ENCODE assay signal across 18 mouse cellular contexts in genomic region chr1:77585520-77585919, GRCm38 (mm10).
"Had no signal": no experiment of that assay in that cellular context is flagged by ENCODE, and none has a peak within 500 bp of the region (broad histone marks: within the 10 kb centered on the region; RNA-seq: fewer than 3 reads in every experiment).

No protein-coding gene starts in this region.

- H3K9me3 ChIP-seq: midbrain, embryonic 10.5 days; midbrain, embryonic 12.5 days; neural tube, embryonic 13.5 days; neural tube, embryonic 15.5 days had no signal

- H3K4me2 ChIP-seq: lung, embryonic 14.5 days; midbrain, embryonic 12.5 days; neural tube, embryonic 13.5 days; neural tube, embryonic 15.5 days had no signal

- H3K36me3 ChIP-seq: midbrain, embryonic 10.5 days; midbrain, embryonic 12.5 days; neural tube, embryonic 13.5 days; neural tube, embryonic 15.5 days had no signal

- DNase-seq: lung, embryonic 14.5 days; lung, postnatal 10 days; lung, postnatal 4 days; midbrain, embryonic 14.5 days; retina, postnatal 1 day; right cerebral cortex, adult 18-20 months; right cerebral cortex, postnatal 25 days; right cerebral cortex, postnatal 4 days; spleen, adult 18-20 months; thymus, adult 18-20 months; thymus, postnatal 14 days; thymus, postnatal 36 days had no signal

- H3K4me1 ChIP-seq: midbrain, embryonic 10.5 days; neural tube, embryonic 13.5 days; neural tube, embryonic 15.5 days had no signal

- H3K27ac ChIP-seq: midbrain, embryonic 10.5 days; midbrain, embryonic 12.5 days; neural tube, embryonic 13.5 days; neural tube, embryonic 15.5 days had no signal

- ATAC-seq: midbrain, embryonic 16.5 days had no signal

- H3K27me3 ChIP-seq: midbrain, embryonic 12.5 days; neural tube, embryonic 13.5 days; neural tube, embryonic 15.5 days had no signal

- H3K4me3 ChIP-seq: midbrain, embryonic 10.5 days; midbrain, embryonic 12.5 days; myocyte; neural tube, embryonic 13.5 days; neural tube, embryonic 15.5 days had no signal

- H3K9ac ChIP-seq: lung, embryonic 14.5 days; midbrain, embryonic 12.5 days; neural tube, embryonic 13.5 days; neural tube, embryonic 15.5 days had no signal
